Mouse (Mus musculus) kidney, adult 2 months (tissue): ENCODE measurements around the gene Cda.

Experiments used
- CTCF ChIP-seq: fragments of 200-500 bp; conservative IDR thresholded peaks from 2 replicates; pipeline ENCODE4 v1.5.1; 2011; ENCODE audit warnings: low read depth, mild to moderate bottlenecking, control low read depth, low read length, moderate library complexity, mixed read lengths; ENCODE audit not compliant: insufficient read depth, insufficient read length
- POLR2A ChIP-seq: fragments of 200-500 bp; IDR thresholded peaks from one replicate; pipeline ENCODE4 v1.6.1; 2011; ENCODE audit warnings: low read depth, low read length, control low read depth

DNA sequence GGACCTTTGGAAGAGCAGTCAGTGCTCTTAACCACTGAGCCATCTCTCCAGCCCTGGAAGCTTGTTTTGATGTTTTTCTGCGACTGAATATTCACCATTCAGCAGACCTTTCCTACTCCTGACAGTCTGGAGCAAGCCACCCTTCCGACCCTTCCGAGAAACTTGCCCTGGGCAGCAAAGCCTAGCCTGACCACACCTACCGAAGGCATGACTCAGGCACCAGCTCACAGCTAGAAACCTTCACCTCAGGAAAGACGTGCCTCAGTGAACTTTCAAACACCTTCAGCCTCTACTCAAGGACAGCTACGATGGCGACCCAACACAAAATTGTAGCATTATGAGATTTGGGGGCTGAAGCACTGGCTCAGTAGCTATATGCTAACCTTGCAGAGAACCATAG lies 4.9 kb downstream of the Cda start:
- TF ChIP-seq POLR2A = no peak
- no peak for TF ChIP-seq CTCF
